Mouse (Mus musculus): ENCODE results near the gene Rab6b. TPM values are rescaled to one million over a fixed set of nuclear protein-coding genes. Genes with fewer than 3 reads are reported as not detected.
A peak's percentile ranks its signal among the peaks of the same experiment; 100 is the strongest.

The Rab6b gene
- total and polyA plus RNA-seq, 2 experiments from 2014 or later: 155 to 210 TPM

GRCm38 (mm10) chr9:103207846-103208245 lies 96.3 kb downstream of the Rab6b start:
- peak; percentile 83 for DNase-seq (ENCODE audit: low spot score)
- Histone ChIP-seq H3K27me3 (ENCODE audit: insufficient read depth, low read length) (no peaks in the 10 kb centered on the region), H3K9me3 (ENCODE audit: low read length) (no peaks in the 10 kb centered on the region), H3K4me1 (ENCODE audit: insufficient read depth, low read length) (no peaks in the 10 kb centered on the region), H3K36me3 (ENCODE audit: insufficient read depth, low read length) (no peaks in the 10 kb centered on the region), H3K4me3 (ENCODE audit: low read length) (peak overlapping the region; percentile 9), H3K27ac (no peak overlapping the region), H3K9ac (replicated peaks; ENCODE audit: low read length) (no peak overlapping the region), H3K4me2 (ENCODE audit: low read depth, low read length) (peak overlapping the region; percentile 49)
- peak; percentile 94 for TF ChIP-seq CTCF (IDR thresholded peaks at IDR 0.05; ENCODE audit: low read depth)
- ATAC-seq: peak; percentile 90
- 7% methylated on average over 16 of the region's 16 CpGs for WGBS

DNA sequence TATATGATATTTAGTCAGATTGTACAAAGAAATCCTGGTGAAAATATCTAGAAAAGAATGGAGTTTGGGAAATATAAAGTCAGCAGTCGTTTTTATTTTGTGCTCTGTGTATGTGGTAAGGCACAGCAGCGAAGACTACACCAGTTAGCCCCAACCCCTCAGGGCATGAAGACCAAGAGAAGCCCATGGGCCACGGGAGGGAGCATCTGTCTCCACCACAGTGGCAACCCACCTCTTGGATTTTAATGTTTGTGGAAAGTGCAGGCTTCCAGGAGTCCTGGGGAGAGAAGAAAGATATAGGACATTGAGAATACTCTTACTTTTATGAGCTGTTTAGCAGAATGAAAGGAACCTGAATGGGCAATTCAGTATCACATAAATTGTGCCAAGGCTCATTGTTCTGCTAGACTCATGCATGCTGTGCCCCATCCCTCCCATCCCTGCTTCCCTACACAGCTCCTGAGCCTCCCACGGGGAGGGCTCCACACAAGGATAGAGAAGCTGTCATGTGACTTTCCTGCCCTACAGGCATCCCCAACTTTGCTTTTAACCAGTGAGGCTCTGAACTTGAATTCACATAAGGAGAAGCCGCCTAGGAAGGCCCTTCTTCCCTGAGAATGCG lies 97.3 kb downstream of the Rab6b start:
- TF ChIP-seq CTCF (IDR thresholded peaks at IDR 0.05; ENCODE audit: low read depth): no peak
- WGBS: 38% methylated on average over 6 of the region's 6 CpGs
- no peaks in the 10 kb centered on the region for H3K36me3 ChIP-seq (ENCODE audit: insufficient read depth, low read length)
- H3K27me3 ChIP-seq (ENCODE audit: insufficient read depth, low read length): no peaks in the 10 kb centered on the region
- DNase-seq (ENCODE audit: low spot score) (peak; percentile 39), ATAC-seq (peak; percentile 61; the same call in 1 of the 2 replicates)
- no peak overlapping the region for H3K9ac ChIP-seq (replicated peaks; ENCODE audit: low read length)
- H3K4me1 ChIP-seq (ENCODE audit: insufficient read depth, low read length): no peaks in the 10 kb centered on the region
- no peak overlapping the region for H3K4me2 ChIP-seq (ENCODE audit: low read depth, low read length)
- H3K4me3 ChIP-seq (ENCODE audit: low read length): no peak overlapping the region
- no peak overlapping the region for H3K27ac ChIP-seq
- no peaks in the 10 kb centered on the region for H3K9me3 ChIP-seq (ENCODE audit: low read length)

DNA sequence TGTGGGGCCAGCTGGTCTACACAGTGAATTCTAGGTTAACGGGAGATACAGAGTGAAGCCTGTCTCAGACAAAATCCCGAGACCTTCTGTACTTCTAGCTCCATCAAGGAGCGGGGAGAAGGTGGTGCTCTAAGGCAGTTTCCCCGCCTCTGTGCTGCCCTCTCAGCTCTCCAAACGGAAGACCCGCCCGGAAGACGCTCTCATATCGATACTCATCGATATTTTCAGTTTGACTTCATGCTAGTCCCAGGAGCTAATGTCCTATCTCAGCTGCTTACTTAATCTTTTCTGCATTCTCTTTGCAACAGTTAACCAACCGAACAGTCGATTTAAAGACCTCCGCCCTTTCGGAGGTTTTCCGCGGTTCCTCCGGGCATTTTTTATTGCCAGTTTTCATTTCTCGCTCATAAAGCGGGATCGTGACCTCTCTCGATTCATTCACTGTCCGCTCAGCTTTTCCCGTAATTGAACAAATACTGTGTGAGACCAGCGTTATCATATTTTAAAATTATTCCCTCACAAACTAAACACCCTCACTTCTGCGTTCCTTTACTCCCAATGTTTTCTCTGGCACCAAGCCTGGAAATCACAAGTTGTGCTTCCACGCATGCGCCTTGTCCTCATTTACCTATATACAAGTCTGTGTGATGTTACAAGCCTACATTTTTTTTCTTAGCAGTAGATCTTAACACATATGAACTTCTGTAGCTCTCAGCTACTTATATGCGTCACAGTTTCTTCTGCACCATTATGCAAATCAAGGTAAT lies 101.2 kb downstream of the Rab6b start:
- Histone ChIP-seq H3K36me3 (ENCODE audit: insufficient read depth, low read length) (no peaks in the 10 kb centered on the region), H3K4me3 (ENCODE audit: low read length) (peak overlapping the region; percentile 8; the same call in 1 of the 2 replicates), H3K9me3 (ENCODE audit: low read length) (no peaks in the 10 kb centered on the region), H3K4me2 (ENCODE audit: low read depth, low read length) (0 out of 2 replicates have a peak overlapping the region, but pooled peaks have one; percentile 3), H3K27ac (no peak overlapping the region), H3K9ac (replicated peaks; ENCODE audit: low read length) (no peak overlapping the region), H3K27me3 (ENCODE audit: insufficient read depth, low read length) (no peaks in the 10 kb centered on the region), H3K4me1 (ENCODE audit: insufficient read depth, low read length) (no peaks in the 10 kb centered on the region)
- DNase-seq (ENCODE audit: low spot score) (no peak), ATAC-seq (no peak)
- WGBS: 70% methylated on average over 28 of the region's 28 CpGs
- no peak for TF ChIP-seq CTCF (IDR thresholded peaks at IDR 0.05; ENCODE audit: low read depth)

DNA sequence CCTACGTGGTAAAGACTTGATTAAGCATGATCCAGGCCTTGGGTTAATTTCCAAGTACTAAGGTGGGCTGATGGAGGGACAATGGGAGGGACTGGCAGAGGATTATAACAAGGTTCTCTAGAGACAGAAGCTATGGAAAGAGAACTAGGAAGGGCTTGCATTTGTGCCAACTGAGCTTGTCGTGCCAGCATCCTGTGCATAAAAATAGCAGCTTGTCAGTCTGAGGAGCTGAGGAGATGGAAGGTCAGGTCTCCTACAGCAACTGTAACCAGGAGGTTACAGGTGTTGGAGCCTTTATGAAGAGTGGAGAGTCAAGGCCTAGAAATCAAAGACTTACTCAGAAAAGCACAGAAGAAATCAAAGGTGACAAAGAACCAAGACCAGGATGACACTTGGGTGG lies 102.0 kb downstream of the Rab6b start:
- TF ChIP-seq CTCF (IDR thresholded peaks at IDR 0.05; ENCODE audit: low read depth): no peak
- no peak overlapping the region for H3K4me3 ChIP-seq (ENCODE audit: low read length)
- no peaks in the 10 kb centered on the region for H3K27me3 ChIP-seq (ENCODE audit: insufficient read depth, low read length)
- H3K4me2 ChIP-seq (ENCODE audit: low read depth, low read length): no peak overlapping the region
- no peaks in the 10 kb centered on the region for H3K36me3 ChIP-seq (ENCODE audit: insufficient read depth, low read length)
- H3K9ac ChIP-seq (replicated peaks; ENCODE audit: low read length): no peak overlapping the region
- ATAC-seq (no peak), DNase-seq (ENCODE audit: low spot score) (no peak)
- WGBS: 45% methylated on average over 2 of the region's 2 CpGs
- no peaks in the 10 kb centered on the region for H3K9me3 ChIP-seq (ENCODE audit: low read length)
- no peak overlapping the region for H3K27ac ChIP-seq
- H3K4me1 ChIP-seq (ENCODE audit: insufficient read depth, low read length): no peaks in the 10 kb centered on the region

DNA sequence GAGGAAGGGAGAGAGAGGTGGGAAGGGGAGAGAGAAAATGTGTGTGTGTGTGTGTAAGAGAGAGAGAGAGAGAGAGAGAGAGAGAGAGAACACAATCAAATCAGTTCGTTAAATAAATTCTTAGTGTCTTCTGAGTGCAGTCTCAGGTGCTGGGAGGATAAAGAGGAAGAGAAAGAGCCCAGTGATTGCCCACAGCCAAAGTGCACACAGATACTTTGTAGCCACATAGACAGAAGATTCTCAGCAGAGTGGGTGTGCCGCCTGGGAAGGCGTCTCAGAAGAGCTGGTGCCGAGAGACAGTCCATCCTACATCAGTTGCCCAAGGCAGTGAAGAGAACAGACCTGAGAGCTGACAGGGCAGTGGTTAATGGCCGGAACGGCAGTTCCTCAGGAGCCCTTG lies 102.7 kb downstream of the Rab6b start:
- no peak for TF ChIP-seq CTCF (IDR thresholded peaks at IDR 0.05; ENCODE audit: low read depth)
- no peak overlapping the region for H3K27ac ChIP-seq
- no peak overlapping the region for H3K4me2 ChIP-seq (ENCODE audit: low read depth, low read length)
- no peak for DNase-seq (ENCODE audit: low spot score)
- 92% methylated on average over 6 of the region's 6 CpGs for WGBS
- no peaks in the 10 kb centered on the region for H3K36me3 ChIP-seq (ENCODE audit: insufficient read depth, low read length)
- H3K4me1 ChIP-seq (ENCODE audit: insufficient read depth, low read length): no peaks in the 10 kb centered on the region
- no peaks in the 10 kb centered on the region for H3K9me3 ChIP-seq (ENCODE audit: low read length)
- H3K27me3 ChIP-seq (ENCODE audit: insufficient read depth, low read length): no peaks in the 10 kb centered on the region
- H3K9ac ChIP-seq (replicated peaks; ENCODE audit: low read length): no peak overlapping the region
- H3K4me3 ChIP-seq (ENCODE audit: low read length): no peak overlapping the region
- no peak for ATAC-seq

DNA sequence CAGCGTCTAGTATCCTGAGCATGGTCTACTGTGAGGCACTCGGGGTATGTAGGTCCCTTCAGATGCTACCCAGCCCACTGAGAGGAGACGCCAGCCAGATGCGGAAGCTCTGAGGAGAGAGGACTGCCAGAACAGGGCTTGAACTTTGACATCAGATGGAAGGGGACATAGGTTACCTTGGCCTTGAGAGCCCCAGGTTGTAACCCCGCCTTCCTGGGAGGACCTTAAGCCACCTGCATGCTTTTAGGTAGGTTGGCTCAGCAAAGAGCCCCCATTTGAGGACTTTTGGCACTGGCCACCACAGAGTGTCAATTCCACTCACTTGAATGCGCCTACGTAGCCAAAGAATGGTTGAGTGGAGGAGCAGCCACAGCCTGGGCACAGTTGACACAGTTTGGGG lies 113.1 kb downstream of the Rab6b start:
- WGBS: 91% methylated on average over 7 of the region's 7 CpGs
- Histone ChIP-seq H3K27me3 (ENCODE audit: insufficient read depth, low read length) (no peaks in the 10 kb centered on the region), H3K4me1 (ENCODE audit: insufficient read depth, low read length) (no peaks in the 10 kb centered on the region), H3K36me3 (ENCODE audit: insufficient read depth, low read length) (no peaks in the 10 kb centered on the region), H3K4me3 (ENCODE audit: low read length) (no peak overlapping the region), H3K9ac (replicated peaks; ENCODE audit: low read length) (no peak overlapping the region), H3K9me3 (ENCODE audit: low read length) (no peaks in the 10 kb centered on the region), H3K27ac (no peak overlapping the region), H3K4me2 (ENCODE audit: low read depth, low read length) (no peak overlapping the region)
- DNase-seq (ENCODE audit: low spot score) (no peak), ATAC-seq (no peak)
- TF ChIP-seq CTCF (IDR thresholded peaks at IDR 0.05; ENCODE audit: low read depth): no peak

DNA sequence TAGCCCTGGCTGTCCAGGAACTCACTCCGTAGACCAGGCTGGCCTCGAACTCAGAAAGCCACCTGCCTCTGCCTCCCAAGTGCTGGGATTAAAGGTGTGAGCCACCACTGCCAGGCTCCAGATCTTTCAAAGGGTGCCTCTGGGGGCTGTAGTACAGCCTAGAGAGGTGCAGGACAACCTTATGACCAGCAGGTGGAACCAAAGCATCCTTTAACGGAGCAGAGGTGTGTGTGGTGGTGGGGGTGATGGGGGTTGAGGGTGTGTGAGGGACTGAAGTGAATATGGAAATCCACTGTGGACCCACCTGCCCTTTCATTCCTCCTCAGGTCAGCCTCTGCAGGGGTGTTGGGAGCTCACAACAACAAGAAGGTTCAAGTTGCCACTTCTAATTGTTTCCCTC lies 113.9 kb downstream of the Rab6b start:
- H3K9me3 ChIP-seq (ENCODE audit: low read length): no peaks in the 10 kb centered on the region
- DNase-seq (ENCODE audit: low spot score) (peak; percentile 43), ATAC-seq (peak; percentile 57; the same call in 1 of the 2 replicates)
- H3K4me3 ChIP-seq (ENCODE audit: low read length): no peak overlapping the region
- H3K27me3 ChIP-seq (ENCODE audit: insufficient read depth, low read length): no peaks in the 10 kb centered on the region
- no peak overlapping the region for H3K27ac ChIP-seq
- WGBS: 61% methylated on average over 3 of the region's 3 CpGs
- no peaks in the 10 kb centered on the region for H3K36me3 ChIP-seq (ENCODE audit: insufficient read depth, low read length)
- TF ChIP-seq CTCF (IDR thresholded peaks at IDR 0.05; ENCODE audit: low read depth): peak; percentile 72
- no peak overlapping the region for H3K4me2 ChIP-seq (ENCODE audit: low read depth, low read length)
- peaks cover 4% of the 10 kb centered on the region; the same call in 1 of the 2 replicates for H3K4me1 ChIP-seq (ENCODE audit: insufficient read depth, low read length)
- no peak overlapping the region for H3K9ac ChIP-seq (replicated peaks; ENCODE audit: low read length)

Measured in hindbrain, postnatal 0 days (tissue).